Mouse (Mus musculus) cerebellum, postnatal 4 days (tissue): Measurements from ENCODE around the gene Dennd4b.
"Not testable (repeated sequence)": the region's sequence is repeated elsewhere in the genome, so short reads cannot be mapped to it uniquely, and the experiment has no call there.

ENCODE experiments used
- DNase-seq, 2 experiments: peaks; one replicate each; pipeline ENCODE4 v3.0.0; 2022; ENCODE audit warnings: low spot score in 2 of 2, mixed read lengths in 1 of 2

Gene Dennd4b

DNA sequence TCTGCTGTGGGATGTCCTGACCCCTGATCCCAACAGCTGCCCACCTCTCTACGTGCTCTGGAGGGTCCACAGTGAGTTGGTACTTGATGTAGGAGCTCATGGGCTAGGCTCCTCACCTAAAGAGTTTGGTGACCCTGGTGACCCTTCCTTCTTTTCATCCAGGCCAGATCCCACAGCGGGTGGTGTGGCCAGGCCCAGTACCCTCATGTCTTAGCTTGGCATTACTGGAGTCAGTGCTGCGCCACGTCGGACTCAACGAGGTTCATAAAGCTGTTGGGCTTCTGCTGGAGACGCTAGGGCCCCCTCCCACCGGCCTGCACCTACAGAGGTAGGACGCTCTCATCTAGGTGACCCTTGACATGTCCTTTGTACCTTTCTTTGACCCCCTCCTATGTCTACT, 14.2 kb downstream of the Dennd4b start:
- DNase-seq: no peak

- no peak for DNase-seq
These were observed 14.8 kb downstream of the Dennd4b start for GRCm38 (mm10) chr3:90279743-90280142.

- DNase-seq: no peak
These were observed 15.7 kb downstream of the Dennd4b start for GRCm38 (mm10) chr3:90280708-90281107.

DNA sequence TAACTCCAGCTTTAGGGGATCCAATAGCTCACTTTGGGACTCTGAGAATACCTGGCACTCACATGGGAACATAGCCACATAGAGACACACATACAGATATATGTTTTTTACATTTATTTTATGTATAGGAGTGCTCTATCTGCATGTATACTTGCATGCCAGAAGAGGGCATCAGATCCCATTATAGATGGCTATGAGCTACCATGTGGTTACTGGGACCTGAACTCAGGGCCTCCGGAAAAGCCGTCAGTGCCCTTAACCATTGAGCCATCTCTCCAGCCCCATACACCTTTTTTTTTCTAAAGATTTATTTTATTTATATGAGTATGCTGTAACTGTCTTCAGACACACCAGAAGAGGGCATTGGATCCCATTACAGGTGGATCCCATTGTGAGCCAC, 19.2 kb downstream of the Dennd4b start:
- no peak for DNase-seq

DNA sequence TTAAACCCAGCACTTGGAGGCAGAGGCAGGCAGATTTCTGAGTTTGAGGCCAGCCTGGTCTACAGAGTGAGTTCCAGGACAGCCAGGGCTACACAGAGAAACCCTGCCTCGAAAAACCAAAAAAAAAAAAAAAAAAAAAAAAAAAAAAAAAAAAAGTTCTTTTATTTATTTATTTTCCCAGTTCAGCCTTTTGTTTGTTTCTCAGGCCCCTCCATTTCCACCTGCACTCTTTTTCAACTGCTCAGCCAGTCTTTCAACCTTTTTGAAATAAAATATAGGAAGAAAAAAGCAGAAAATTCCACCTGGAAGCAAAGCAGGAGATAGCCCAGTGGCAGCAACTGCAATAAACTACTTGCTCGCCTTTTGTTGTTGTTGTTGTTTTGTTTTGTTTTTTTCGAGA, 24.4 kb downstream of the Dennd4b start:
- DNase-seq: not testable (repeated sequence)

- DNase-seq: no peak
These were observed 25.6 kb downstream of the Dennd4b start for GRCm38 (mm10) chr3:90290602-90291001.

- no peak for DNase-seq
These were observed 27.0 kb downstream of the Dennd4b start for GRCm38 (mm10) chr3:90291982-90292344.

DNA sequence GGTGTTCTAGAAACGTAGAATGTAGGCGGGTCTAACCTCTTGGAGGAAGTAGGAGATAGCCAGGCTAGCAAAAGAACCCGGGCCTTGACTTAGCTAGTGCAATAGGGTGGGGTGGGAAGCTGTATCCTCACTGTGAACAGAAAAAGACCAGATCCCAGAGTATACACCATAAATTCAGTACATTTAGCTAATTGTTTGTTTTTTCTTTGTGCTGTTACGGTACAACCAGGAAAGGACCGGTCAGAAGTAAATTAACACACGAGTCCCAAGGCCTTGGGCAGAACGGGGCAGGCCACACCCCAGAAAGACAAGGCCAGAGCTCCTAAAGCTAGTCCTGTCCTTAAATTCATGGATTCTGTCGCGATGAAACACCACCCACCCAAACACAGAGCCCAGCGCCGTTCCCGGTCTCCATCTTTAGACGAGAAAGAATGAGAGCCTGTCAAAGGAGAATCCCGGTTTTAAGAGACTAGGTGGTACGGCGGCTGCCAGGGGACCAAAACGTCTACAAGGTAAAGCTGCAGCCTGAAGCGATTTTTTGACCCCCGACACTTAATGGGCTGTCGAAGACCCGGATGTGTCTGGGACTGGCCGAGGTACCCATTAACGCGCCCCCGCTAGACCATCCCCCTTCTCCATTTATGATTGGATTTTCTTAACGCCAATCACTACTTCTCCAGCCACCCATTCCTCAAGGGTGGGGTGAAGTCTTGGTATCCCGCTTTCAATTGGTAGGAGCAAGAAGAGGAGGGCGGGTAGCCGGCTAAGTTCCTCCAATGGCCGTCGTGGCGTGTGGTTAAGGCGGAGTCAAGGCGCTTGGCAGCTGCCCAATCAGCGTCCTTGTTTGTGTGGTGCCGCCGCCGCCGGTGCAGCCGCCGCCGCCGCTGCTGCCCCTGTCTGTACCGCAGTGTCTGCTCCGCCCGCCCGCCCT, 27.6 kb downstream of the Dennd4b start, which contains the start of gene Gatad2b:
TSS of gene Gatad2b (plus strand) at position 834 of the 931 bp plus-strand sequence.
- peak; percentile 94 to 97 for DNase-seq

GRCm38 (mm10) chr3:90293352-90294063, 28.5 kb downstream of the Dennd4b start:
- DNase-seq: peak; percentile 42 to 80

DNA sequence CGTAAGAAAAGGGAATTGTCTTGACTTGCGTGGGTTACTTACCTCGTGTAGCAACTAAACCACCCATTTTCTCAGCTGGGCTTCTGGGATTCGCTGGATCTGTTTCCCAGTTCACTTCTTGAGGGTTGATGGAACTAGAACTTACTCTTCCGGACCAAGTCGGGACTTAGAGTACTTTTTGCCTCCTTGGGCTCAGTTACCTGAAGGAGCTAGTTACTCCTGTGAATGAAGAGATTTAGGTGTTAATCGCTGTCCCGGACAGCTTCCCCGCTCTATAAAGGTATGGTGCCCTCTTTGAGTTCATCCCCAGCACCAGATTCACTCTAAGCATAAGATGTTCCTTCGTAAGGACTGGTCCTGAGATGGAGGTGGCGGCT, 29.1 kb downstream of the Dennd4b start:
- no peak for DNase-seq

GRCm38 (mm10) chr3:90294651-90295050, 29.7 kb downstream of the Dennd4b start:
- DNase-seq: no peak

DNA sequence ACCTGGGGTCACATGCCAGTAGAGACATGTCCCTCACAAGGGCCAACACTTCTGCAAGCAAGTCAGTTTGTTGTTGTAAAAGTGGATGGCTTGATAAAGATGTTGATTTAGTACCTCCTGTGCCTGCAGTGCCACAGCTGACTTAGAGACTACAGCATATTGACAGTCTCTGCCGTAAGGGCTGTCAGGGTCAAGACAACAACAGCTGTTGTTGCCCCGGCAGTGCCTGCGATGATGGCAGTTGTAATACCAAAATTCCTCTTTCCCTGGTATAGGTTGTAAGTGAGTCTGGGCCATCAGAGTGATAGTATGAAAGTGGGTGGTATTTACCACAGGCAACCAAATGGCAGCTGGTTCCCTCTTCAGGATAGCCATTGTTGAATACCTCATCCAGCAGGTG, 40.8 kb downstream of the Dennd4b start:
- DNase-seq: no peak

- no peak for DNase-seq
These were observed 44.6 kb downstream of the Dennd4b start for GRCm38 (mm10) chr3:90309589-90309988.

DNA sequence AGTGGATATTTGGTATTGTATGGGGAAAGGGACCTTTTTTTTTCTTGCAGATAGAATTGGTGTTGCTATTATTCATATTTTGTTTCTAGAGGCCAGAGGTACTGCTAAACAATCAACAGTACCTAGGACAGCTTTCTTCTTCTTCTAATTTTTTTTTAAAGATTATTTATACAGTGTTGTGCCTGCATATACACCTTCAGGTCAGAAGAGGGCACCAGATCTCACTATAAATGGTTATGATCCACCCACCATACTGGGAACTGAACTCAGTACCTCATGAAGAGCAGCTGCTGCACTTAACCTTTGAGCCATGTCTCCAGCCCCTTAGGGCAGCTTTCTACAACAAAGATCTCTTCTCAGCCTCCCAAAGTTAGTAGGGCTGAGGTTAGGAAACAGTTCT, 48.4 kb downstream of the Dennd4b start:
- DNase-seq: no peak

GRCm38 (mm10) chr3:90314241-90314640, 49.3 kb downstream of the Dennd4b start:
- no peak for DNase-seq

DNA sequence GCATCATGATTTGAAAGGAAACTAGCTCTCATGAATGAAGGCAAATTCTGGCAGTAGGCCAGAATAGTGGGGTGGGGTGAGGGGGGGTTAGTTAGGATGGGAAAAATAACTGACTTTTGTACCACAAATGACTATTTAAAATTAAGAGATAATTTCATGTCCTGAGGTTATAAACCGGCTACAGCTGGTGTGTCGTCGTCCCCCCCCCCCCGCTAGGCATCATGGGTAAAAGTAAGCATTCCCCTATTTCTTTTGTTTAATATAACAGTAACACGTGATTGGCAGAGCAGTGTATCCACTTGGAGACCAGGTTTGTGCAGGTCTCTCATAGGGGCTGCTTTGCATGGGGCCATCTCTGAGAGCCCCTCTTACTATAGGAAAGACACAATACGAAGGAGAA, 57.3 kb downstream of the Dennd4b start:
- no peak for DNase-seq

- DNase-seq: peak; percentile 55 to 77
These were observed 58.1 kb downstream of the Dennd4b start for GRCm38 (mm10) chr3:90323119-90323518.
